Mouse (Mus musculus) hindbrain, embryonic 12.5 days (tissue): ENCODE data around the gene Abcc3. TPM values are rescaled to one million over a fixed set of nuclear protein-coding genes. Genes with fewer than 3 reads are reported as not detected.
A peak's percentile ranks its signal among the peaks of the same experiment; 100 is the strongest.
"Not testable (repeated sequence)": the region's sequence is repeated elsewhere in the genome, so short reads cannot be mapped to it uniquely, and the experiment has no call there.

Experiments
- ATAC-seq: fragments of 200-750 bp; cut with Nextera tagmentation; 2 replicates; pipeline ENCODE4 v1.8.0; 2017; ENCODE audit warnings: moderate TSS enrichment; ENCODE audit not compliant: low FRiP score
- H3K27ac ChIP-seq: fragments of 300-500 bp; sonication (generic); 2 replicates; pipeline ENCODE4 v1.5.1; 2016; ENCODE audit warnings: mild to moderate bottlenecking
- H3K27me3 ChIP-seq: fragments of 300-500 bp; sonication (generic); 2 replicates; pipeline ENCODE4 v1.6.1; 2016; ENCODE audit warnings: mild to moderate bottlenecking
- H3K36me3 ChIP-seq: fragments of 300-500 bp; sonication (generic); 2 replicates; pipeline ENCODE4 v1.6.1; 2016; ENCODE audit warnings: mild to moderate bottlenecking
- H3K4me1 ChIP-seq: fragments of 300-500 bp; sonication (generic); 2 replicates; pipeline ENCODE4 v1.6.1; 2016
- H3K4me2 ChIP-seq: fragments of 300-500 bp; sonication (generic); replicated peaks from 2 replicates; pipeline ENCODE4 v1.6.1; 2016; ENCODE audit warnings: mild to moderate bottlenecking
- H3K4me3 ChIP-seq: fragments of 300-500 bp; sonication (generic); 2 replicates; pipeline ENCODE4 v1.5.1; 2016; ENCODE audit warnings: mild to moderate bottlenecking
- H3K9ac ChIP-seq: fragments of 300-500 bp; sonication (generic); 2 replicates; pipeline ENCODE4 v1.6.1; 2016; ENCODE audit warnings: mild to moderate bottlenecking, moderate library complexity
- H3K9me3 ChIP-seq: fragments of 300-500 bp; sonication (generic); replicated peaks from 2 replicates; pipeline ENCODE4 v1.6.1; 2016; ENCODE audit warnings: mild to moderate bottlenecking
- whole genome bisulfite sequencing: fragments of 180-500 bp; shearing (Covaris S2); methylation state at CpG from one replicate; pipeline ENCODE4 v1.1.7; 2016; 5-methylcytosine and 5-hydroxymethylcytosine counted together
- polyA plus RNA-seq: library from polyadenylated mRNA; unstranded; fragments of >200 nt; fragmentation: Nextera tagmentation; extraction: Ambion mirVana; gene quantifications from 2 replicates; pipeline ENCODE4 v1.2.1, GENCODE M21; 2016

Gene Abcc3
- polyA plus RNA-seq, 1 experiment from 2014 or later = 0.81 TPM

GRCm38 (mm10) chr11:94419004-94419727 lies 26.4 kb upstream of the Abcc3 start:
- 70% methylated on average over 10 of the region's 10 CpGs for WGBS
- Histone ChIP-seq H3K27ac (no peak overlapping the region), H3K4me1 (peaks cover 67% of the 10 kb centered on the region), H3K36me3 (peaks cover 32% of the 10 kb centered on the region), H3K4me2 (no peak overlapping the region), H3K27me3 (peaks cover 7% of the 10 kb centered on the region), H3K4me3 (no peak overlapping the region), H3K9me3 (no peaks in the 10 kb centered on the region), H3K9ac (no peak overlapping the region)
- ATAC-seq = no peak

DNA sequence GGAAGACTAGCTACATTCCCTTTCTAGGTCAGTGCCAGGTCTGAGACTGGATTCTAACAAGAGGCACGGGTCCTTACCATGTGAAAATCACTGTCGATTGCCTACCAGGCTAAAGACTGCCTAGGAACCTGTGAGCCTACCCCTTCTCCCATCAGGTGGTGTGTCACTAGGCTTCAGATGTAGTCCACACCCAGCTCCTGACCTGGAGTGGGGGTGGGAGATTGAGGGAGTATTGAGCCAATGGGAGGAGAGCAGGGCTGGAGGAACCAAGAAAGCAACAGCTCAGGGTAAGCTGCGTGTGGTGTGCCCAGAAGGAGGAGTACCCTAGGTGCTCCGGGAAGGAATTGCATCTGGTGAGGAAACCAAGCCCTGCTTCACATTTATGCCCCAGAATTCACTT lies 21.2 kb upstream of the Abcc3 start:
- Histone ChIP-seq H3K27ac (peak overlapping the region; percentile 84), H3K9ac (0 out of 2 replicates have a peak overlapping the region, but pooled peaks have one; percentile 1), H3K4me2 (peak overlapping the region; percentile 33; the same call in 1 of the 2 replicates), H3K36me3 (peaks cover 47% of the 10 kb centered on the region), H3K4me1 (peaks cover 55% of the 10 kb centered on the region), H3K27me3 (peaks cover 9% of the 10 kb centered on the region), H3K9me3 (no peaks in the 10 kb centered on the region), H3K4me3 (no peak overlapping the region)
- 62% methylated on average over 4 of the region's 4 CpGs for WGBS
- 0 out of 2 replicates have a peak, but pooled peaks have one; percentile 6 for ATAC-seq

DNA sequence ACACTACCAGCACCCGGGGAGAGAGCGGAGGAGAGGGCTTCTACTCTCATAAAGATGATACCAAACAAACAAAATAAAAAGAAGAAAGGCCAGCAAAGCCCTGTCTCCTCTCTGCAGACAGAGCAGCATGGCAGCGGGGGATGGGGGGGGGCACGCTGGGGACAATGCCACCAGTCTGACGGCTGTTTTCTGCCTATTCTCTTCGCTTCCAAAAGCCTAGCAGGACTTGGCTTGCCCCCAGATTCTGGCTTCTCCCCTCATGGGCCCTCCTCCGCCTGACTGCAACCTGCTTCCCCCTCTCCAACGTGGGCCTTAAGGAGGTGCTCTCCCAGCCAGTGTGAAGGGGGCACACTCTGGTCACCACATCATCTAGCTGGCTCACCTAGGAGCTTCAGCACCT lies 20.7 kb upstream of the Abcc3 start:
- H3K4me3 ChIP-seq = no peak overlapping the region
- peaks cover 9% of the 10 kb centered on the region for H3K27me3 ChIP-seq
- peaks cover 56% of the 10 kb centered on the region for H3K4me1 ChIP-seq
- H3K36me3 ChIP-seq = peaks cover 43% of the 10 kb centered on the region
- H3K4me2 ChIP-seq = peak overlapping the region; percentile 33
- peak; percentile 54 for ATAC-seq
- 20% methylated on average over 8 of the region's 8 CpGs for WGBS
- peak overlapping the region; percentile 84 for H3K27ac ChIP-seq
- H3K9me3 ChIP-seq = no peaks in the 10 kb centered on the region
- 0 out of 2 replicates have a peak overlapping the region, but pooled peaks have one; percentile 1 for H3K9ac ChIP-seq

DNA sequence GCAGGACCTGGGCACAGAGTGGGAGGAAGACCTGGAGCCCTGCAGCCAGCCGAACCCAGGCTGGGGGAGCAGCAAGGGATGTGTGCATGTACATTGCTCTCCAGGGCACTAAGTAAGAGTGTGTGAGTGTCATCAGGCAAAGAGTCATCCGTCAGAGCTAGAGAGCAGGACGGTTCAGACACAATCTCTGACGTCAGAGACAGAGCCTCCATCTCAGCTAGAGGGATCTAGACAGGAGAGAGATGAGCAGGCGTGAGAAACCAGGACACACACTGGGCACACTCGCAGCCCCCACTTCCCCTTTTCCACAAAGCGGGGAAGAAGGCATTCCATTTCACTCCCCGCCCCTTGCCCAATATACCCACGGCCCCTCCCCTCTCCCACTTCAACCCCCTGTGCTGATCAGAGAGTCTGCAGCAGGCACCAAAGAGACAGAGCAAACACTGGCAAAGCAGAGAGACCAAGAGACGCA lies 20.2 kb upstream of the Abcc3 start:
- H3K36me3 ChIP-seq = peaks cover 39% of the 10 kb centered on the region
- no peak overlapping the region for H3K4me3 ChIP-seq
- H3K9me3 ChIP-seq = no peaks in the 10 kb centered on the region
- ATAC-seq = peak; percentile 73
- H3K4me1 ChIP-seq = peaks cover 57% of the 10 kb centered on the region
- WGBS = 14% methylated on average over 10 of the region's 10 CpGs
- 0 out of 2 replicates have a peak overlapping the region, but pooled peaks have one; percentile 1 for H3K9ac ChIP-seq
- peak overlapping the region; percentile 84 for H3K27ac ChIP-seq
- H3K27me3 ChIP-seq = peaks cover 9% of the 10 kb centered on the region
- peak overlapping the region; percentile 33 for H3K4me2 ChIP-seq

DNA sequence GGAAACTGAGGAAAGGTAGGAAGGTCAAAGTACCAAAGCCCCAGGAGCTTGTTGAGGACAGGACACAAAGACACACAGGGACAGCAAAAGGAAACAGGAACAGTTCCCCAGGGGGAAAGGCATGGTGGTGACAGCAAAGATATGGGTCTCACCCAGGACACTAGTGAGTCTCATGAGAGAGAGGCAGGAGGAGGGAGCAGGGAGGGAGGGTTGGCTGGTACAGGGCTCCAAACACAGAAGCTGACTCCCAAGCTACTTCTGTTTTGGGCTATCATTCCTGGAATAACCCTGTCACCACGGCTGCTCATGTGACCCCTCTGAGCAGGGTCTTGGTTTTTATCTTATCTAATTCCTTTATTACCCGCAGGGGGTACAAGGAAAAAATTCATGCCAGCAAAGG lies 19.8 kb upstream of the Abcc3 start:
- H3K36me3 ChIP-seq = peaks cover 39% of the 10 kb centered on the region
- H3K4me2 ChIP-seq = 0 out of 2 replicates have a peak overlapping the region, but pooled peaks have one; percentile 33
- peak overlapping the region; percentile 84 for H3K27ac ChIP-seq
- no peak for ATAC-seq
- peaks cover 62% of the 10 kb centered on the region for H3K4me1 ChIP-seq
- H3K9me3 ChIP-seq = no peaks in the 10 kb centered on the region
- H3K4me3 ChIP-seq = no peak overlapping the region
- WGBS = 65% methylated on average over 2 of the region's 2 CpGs
- H3K27me3 ChIP-seq = peaks cover 9% of the 10 kb centered on the region
- no peak overlapping the region for H3K9ac ChIP-seq

GRCm38 (mm10) chr11:94407803-94408321 lies 15.1 kb upstream of the Abcc3 start:
- 33% methylated on average over 11 of the region's 11 CpGs for WGBS
- Histone ChIP-seq H3K36me3 (peaks cover 23% of the 10 kb centered on the region; the same call in 1 of the 2 replicates), H3K4me3 (no peak overlapping the region), H3K4me2 (peak overlapping the region; percentile 11), H3K9ac (0 out of 2 replicates have a peak overlapping the region, but pooled peaks have one; percentile 6), H3K4me1 (peaks cover 62% of the 10 kb centered on the region), H3K27me3 (0 out of 2 replicates have a peak, but pooled peaks cover 2% of the 10 kb centered on the region), H3K9me3 (no peaks in the 10 kb centered on the region), H3K27ac (peak overlapping the region; percentile 92)
- ATAC-seq = peak; percentile 80

GRCm38 (mm10) chr11:94405348-94405747 lies 12.6 kb upstream of the Abcc3 start:
- peaks cover 52% of the 10 kb centered on the region for H3K4me1 ChIP-seq
- no peak overlapping the region for H3K4me3 ChIP-seq
- H3K27me3 ChIP-seq = no peaks in the 10 kb centered on the region

DNA sequence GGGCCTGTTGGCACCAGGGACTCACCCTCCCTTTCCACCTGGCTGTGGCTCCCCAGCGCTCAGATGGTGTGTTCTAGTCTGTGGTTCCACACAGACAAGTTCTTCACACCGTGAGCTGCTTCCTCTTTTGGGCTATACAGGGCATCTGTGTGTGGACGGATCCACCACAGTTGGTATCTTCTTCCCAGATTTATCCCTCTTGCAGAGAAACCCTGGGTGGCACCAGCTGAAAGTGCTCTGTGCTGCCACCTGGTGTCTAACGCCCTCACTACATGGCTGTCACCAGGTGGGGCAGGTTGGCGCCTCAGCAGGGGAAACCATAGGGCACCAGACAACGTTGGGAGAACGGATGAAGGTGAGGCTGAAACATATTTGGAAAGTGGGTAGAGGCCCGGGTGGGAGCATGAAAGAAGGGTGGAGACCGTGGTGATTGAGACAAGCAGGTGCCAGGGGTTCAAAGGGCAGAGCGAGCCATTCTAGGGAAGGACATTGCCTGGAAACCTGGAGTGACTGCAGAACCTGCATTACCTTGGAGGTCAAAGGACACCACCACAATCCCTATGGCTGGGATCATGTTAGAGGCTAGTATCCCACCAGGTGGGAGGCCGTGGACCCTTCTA lies 12.0 kb upstream of the Abcc3 start:
- Histone ChIP-seq H3K27me3 (no peaks in the 10 kb centered on the region), H3K4me3 (no peak overlapping the region), H3K4me1 (peaks cover 50% of the 10 kb centered on the region), H3K4me2 (no peak overlapping the region), H3K27ac (no peak overlapping the region), H3K36me3 (peaks cover 5% of the 10 kb centered on the region; the same call in 1 of the 2 replicates), H3K9me3 (no peaks in the 10 kb centered on the region), H3K9ac (no peak overlapping the region)
- WGBS = 23% methylated on average over 11 of the region's 11 CpGs
- no peak for ATAC-seq

More at GRCm38 (mm10) chr11:94405348-94405747, 12.6 kb upstream of the Abcc3 start:
- Histone ChIP-seq H3K36me3 (peaks cover 11% of the 10 kb centered on the region; the same call in 1 of the 2 replicates), H3K4me2 (no peak overlapping the region), H3K9ac (no peak overlapping the region), H3K9me3 (no peaks in the 10 kb centered on the region), H3K27ac (no peak overlapping the region)
- 56% methylated on average over 6 of the region's 6 CpGs for WGBS
- ATAC-seq = no peak

- no peak overlapping the region for H3K9ac ChIP-seq
- H3K4me2 ChIP-seq = no peak overlapping the region
- H3K27ac ChIP-seq = no peak overlapping the region
- peaks cover 45% of the 10 kb centered on the region for H3K4me1 ChIP-seq
- H3K27me3 ChIP-seq = no peaks in the 10 kb centered on the region
- no peaks in the 10 kb centered on the region for H3K9me3 ChIP-seq
- peaks cover under 1% of the 10 kb centered on the region; the same call in 1 of the 2 replicates for H3K36me3 ChIP-seq
- 57% methylated on average over 5 of the region's 5 CpGs for WGBS
- no peak for ATAC-seq
- no peak overlapping the region for H3K4me3 ChIP-seq
These were observed 11.4 kb upstream of the Abcc3 start for GRCm38 (mm10) chr11:94404178-94404577.

DNA sequence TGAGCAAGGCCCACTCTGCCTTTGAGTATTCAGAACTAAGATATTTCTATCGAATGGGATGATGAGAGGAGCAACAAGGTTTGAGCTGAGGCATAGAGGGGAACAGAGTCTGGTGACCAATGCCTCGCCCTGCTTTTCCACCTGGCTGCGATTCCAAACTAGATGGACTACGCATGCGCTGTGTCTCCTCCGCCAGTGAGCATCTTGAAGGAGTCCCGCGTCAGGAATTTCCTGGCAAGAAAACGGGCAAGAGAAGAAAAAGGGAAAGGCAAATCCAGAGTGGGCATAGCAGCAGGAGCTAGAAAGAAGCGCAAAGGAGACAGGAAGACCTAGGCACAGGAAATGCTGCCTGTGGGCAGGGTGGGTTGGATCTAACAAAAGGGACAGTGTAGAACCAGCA lies 11.0 kb upstream of the Abcc3 start:
- H3K4me3 ChIP-seq = no peak overlapping the region
- no peaks in the 10 kb centered on the region for H3K27me3 ChIP-seq
- ATAC-seq = no peak
- no peak overlapping the region for H3K4me2 ChIP-seq
- H3K9me3 ChIP-seq = no peaks in the 10 kb centered on the region
- no peak overlapping the region for H3K9ac ChIP-seq
- H3K36me3 ChIP-seq = no peaks in the 10 kb centered on the region
- peaks cover 40% of the 10 kb centered on the region for H3K4me1 ChIP-seq
- WGBS = 83% methylated on average over 10 of the region's 10 CpGs
- H3K27ac ChIP-seq = no peak overlapping the region

DNA sequence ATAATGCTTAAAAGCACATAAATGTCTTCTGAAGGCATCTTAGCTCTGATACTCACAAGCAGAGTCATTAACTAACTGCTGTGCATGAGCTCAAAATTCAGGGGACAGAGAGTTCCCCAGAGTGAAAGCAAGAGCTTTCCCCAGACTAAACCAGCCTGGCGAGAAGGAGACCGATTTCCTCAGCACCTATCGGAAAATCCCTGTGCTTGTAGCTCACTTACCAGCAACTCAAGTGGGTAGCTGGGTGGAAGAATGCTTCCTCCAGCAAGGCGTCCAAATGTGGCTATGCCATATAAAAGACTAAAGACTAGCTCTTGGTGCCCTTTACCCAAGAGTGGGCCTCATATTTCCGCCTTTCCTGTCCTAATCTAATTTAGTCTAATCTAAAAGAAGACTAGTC lies 9.9 kb upstream of the Abcc3 start:
- H3K36me3 ChIP-seq = no peaks in the 10 kb centered on the region
- H3K4me2 ChIP-seq = no peak overlapping the region
- ATAC-seq = no peak
- H3K27me3 ChIP-seq = no peaks in the 10 kb centered on the region
- no peaks in the 10 kb centered on the region for H3K9me3 ChIP-seq
- no peak overlapping the region for H3K9ac ChIP-seq
- no peak overlapping the region for H3K27ac ChIP-seq
- H3K4me1 ChIP-seq = peaks cover 35% of the 10 kb centered on the region
- H3K4me3 ChIP-seq = no peak overlapping the region
- 88% methylated on average over 5 of the region's 5 CpGs for WGBS

- H3K4me3 ChIP-seq, H3K9me3 ChIP-seq, H3K27me3 ChIP-seq, H3K36me3 ChIP-seq, H3K9ac ChIP-seq, ATAC-seq, H3K27ac ChIP-seq, H3K4me2 ChIP-seq: not testable (repeated sequence)
- H3K4me1 ChIP-seq = peaks cover 28% of the 10 kb centered on the region
- WGBS = 87% methylated on average over 4 of the region's 4 CpGs
These were observed 9.2 kb upstream of the Abcc3 start for GRCm38 (mm10) chr11:94402029-94402428.
